Mouse (Mus musculus): ENCODE data around the gene B4galt1. TPM values are rescaled to one million over a fixed set of nuclear protein-coding genes. Genes with fewer than 3 reads are reported as not detected.
A peak's percentile ranks its signal among the peaks of the same experiment; 100 is the strongest.

B4galt1 gene
- polyA plus RNA-seq, 1 experiment = 40.7 TPM

GRCm38 (mm10) chr4:40885883-40886282 is 32.1 kb upstream of the B4galt1 start:
- Histone ChIP-seq H3K4me3 (ENCODE audit: low read depth, low read length) (no peak overlapping the region), H3K27me3 (ENCODE audit: control insufficient read depth, insufficient read depth, low read length, poor library complexity, severe bottlenecking) (no peaks in the 10 kb centered on the region), H3K9me3 (replicated peaks; ENCODE audit: control insufficient read depth, insufficient read depth, low read length, poor library complexity, severe bottlenecking) (no peaks in the 10 kb centered on the region), H3K36me3 (ENCODE audit: control insufficient read depth, insufficient read depth, low read length, poor library complexity, severe bottlenecking) (no peaks in the 10 kb centered on the region), H3K27ac (ENCODE audit: insufficient read depth, low read length) (no peak overlapping the region), H3K9ac (ENCODE audit: low read depth, poor library complexity, severe bottlenecking) (no peak overlapping the region), H3K4me1 (ENCODE audit: control insufficient read depth, insufficient read depth, low read length) (no peaks in the 10 kb centered on the region)
- TF ChIP-seq CTCF (IDR thresholded peaks at IDR 0.05; ENCODE audit: low read depth, low read length) = no peak
- no peak for TF ChIP-seq EP300 (IDR thresholded peaks at IDR 0.05; ENCODE audit: insufficient read depth, low read depth, low read length)
- no peak for TF ChIP-seq POLR2A (IDR thresholded peaks at IDR 0.05; ENCODE audit: insufficient read depth, low read length)

- no peak overlapping the region for H3K9ac ChIP-seq (ENCODE audit: low read depth, poor library complexity, severe bottlenecking)
- no peaks in the 10 kb centered on the region for H3K36me3 ChIP-seq (ENCODE audit: control insufficient read depth, insufficient read depth, low read length, poor library complexity, severe bottlenecking)
- H3K27me3 ChIP-seq (ENCODE audit: control insufficient read depth, insufficient read depth, low read length, poor library complexity, severe bottlenecking) = no peaks in the 10 kb centered on the region
- no peak overlapping the region for H3K27ac ChIP-seq (ENCODE audit: insufficient read depth, low read length)
- no peaks in the 10 kb centered on the region for H3K9me3 ChIP-seq (replicated peaks; ENCODE audit: control insufficient read depth, insufficient read depth, low read length, poor library complexity, severe bottlenecking)
- no peak overlapping the region for H3K4me3 ChIP-seq (ENCODE audit: low read depth, low read length)
- no peak for TF ChIP-seq EP300 (IDR thresholded peaks at IDR 0.05; ENCODE audit: insufficient read depth, low read depth, low read length)
- TF ChIP-seq CTCF (IDR thresholded peaks at IDR 0.05; ENCODE audit: low read depth, low read length) = no peak
- no peak for TF ChIP-seq POLR2A (IDR thresholded peaks at IDR 0.05; ENCODE audit: insufficient read depth, low read length)
- H3K4me1 ChIP-seq (ENCODE audit: control insufficient read depth, insufficient read depth, low read length) = no peaks in the 10 kb centered on the region
Observed at GRCm38 (mm10) chr4:40885166-40885525, 31.3 kb upstream of the B4galt1 start.

- Histone ChIP-seq H3K27ac (ENCODE audit: insufficient read depth, low read length) (no peak overlapping the region), H3K4me1 (ENCODE audit: control insufficient read depth, insufficient read depth, low read length) (no peaks in the 10 kb centered on the region), H3K9ac (ENCODE audit: low read depth, poor library complexity, severe bottlenecking) (no peak overlapping the region), H3K9me3 (replicated peaks; ENCODE audit: control insufficient read depth, insufficient read depth, low read length, poor library complexity, severe bottlenecking) (no peaks in the 10 kb centered on the region), H3K4me3 (ENCODE audit: low read depth, low read length) (no peak overlapping the region), H3K36me3 (ENCODE audit: control insufficient read depth, insufficient read depth, low read length, poor library complexity, severe bottlenecking) (no peaks in the 10 kb centered on the region), H3K27me3 (ENCODE audit: control insufficient read depth, insufficient read depth, low read length, poor library complexity, severe bottlenecking) (no peaks in the 10 kb centered on the region)
- no peak for TF ChIP-seq EP300 (IDR thresholded peaks at IDR 0.05; ENCODE audit: insufficient read depth, low read depth, low read length)
- no peak for TF ChIP-seq POLR2A (IDR thresholded peaks at IDR 0.05; ENCODE audit: insufficient read depth, low read length)
- no peak for TF ChIP-seq CTCF (IDR thresholded peaks at IDR 0.05; ENCODE audit: low read depth, low read length)
Observed at GRCm38 (mm10) chr4:40884282-40885165, 30.7 kb upstream of the B4galt1 start.

GRCm38 (mm10) chr4:40883200-40883599 is 29.4 kb upstream of the B4galt1 start:
- TF ChIP-seq POLR2A (IDR thresholded peaks at IDR 0.05; ENCODE audit: insufficient read depth, low read length) = no peak
- no peak for TF ChIP-seq CTCF (IDR thresholded peaks at IDR 0.05; ENCODE audit: low read depth, low read length)
- TF ChIP-seq EP300 (IDR thresholded peaks at IDR 0.05; ENCODE audit: insufficient read depth, low read depth, low read length) = no peak
- no peak overlapping the region for H3K27ac ChIP-seq (ENCODE audit: insufficient read depth, low read length)
- no peaks in the 10 kb centered on the region for H3K4me1 ChIP-seq (ENCODE audit: control insufficient read depth, insufficient read depth, low read length)
- no peaks in the 10 kb centered on the region for H3K36me3 ChIP-seq (ENCODE audit: control insufficient read depth, insufficient read depth, low read length, poor library complexity, severe bottlenecking)
- no peaks in the 10 kb centered on the region for H3K9me3 ChIP-seq (replicated peaks; ENCODE audit: control insufficient read depth, insufficient read depth, low read length, poor library complexity, severe bottlenecking)
- no peak overlapping the region for H3K9ac ChIP-seq (ENCODE audit: low read depth, poor library complexity, severe bottlenecking)
- H3K4me3 ChIP-seq (ENCODE audit: low read depth, low read length) = no peak overlapping the region
- no peaks in the 10 kb centered on the region for H3K27me3 ChIP-seq (ENCODE audit: control insufficient read depth, insufficient read depth, low read length, poor library complexity, severe bottlenecking)

- TF ChIP-seq POLR2A (IDR thresholded peaks at IDR 0.05; ENCODE audit: insufficient read depth, low read length) (no peak), EP300 (IDR thresholded peaks at IDR 0.05; ENCODE audit: insufficient read depth, low read depth, low read length) (no peak)
- Histone ChIP-seq H3K4me3 (ENCODE audit: low read depth, low read length) (peak overlapping the region; percentile 53; the same call in 1 of the 2 replicates), H3K36me3 (ENCODE audit: control insufficient read depth, insufficient read depth, low read length, poor library complexity, severe bottlenecking) (no peaks in the 10 kb centered on the region), H3K9ac (ENCODE audit: low read depth, poor library complexity, severe bottlenecking) (no peak overlapping the region), H3K9me3 (replicated peaks; ENCODE audit: control insufficient read depth, insufficient read depth, low read length, poor library complexity, severe bottlenecking) (no peaks in the 10 kb centered on the region), H3K4me1 (ENCODE audit: control insufficient read depth, insufficient read depth, low read length) (no peaks in the 10 kb centered on the region), H3K27me3 (ENCODE audit: control insufficient read depth, insufficient read depth, low read length, poor library complexity, severe bottlenecking) (no peaks in the 10 kb centered on the region), H3K27ac (ENCODE audit: insufficient read depth, low read length) (no peak overlapping the region)
Observed at GRCm38 (mm10) chr4:40877528-40877927, 23.7 kb upstream of the B4galt1 start.

GRCm38 (mm10) chr4:40876814-40877371 is 23.1 kb upstream of the B4galt1 start:
- no peaks in the 10 kb centered on the region for H3K27me3 ChIP-seq (ENCODE audit: control insufficient read depth, insufficient read depth, low read length, poor library complexity, severe bottlenecking)
- peak overlapping the region; percentile 53 for H3K4me3 ChIP-seq (ENCODE audit: low read depth, low read length)
- TF ChIP-seq CTCF (IDR thresholded peaks at IDR 0.05; ENCODE audit: low read depth, low read length) (no peak), POLR2A (IDR thresholded peaks at IDR 0.05; ENCODE audit: insufficient read depth, low read length) (peak; percentile 43)
- no peaks in the 10 kb centered on the region for H3K36me3 ChIP-seq (ENCODE audit: control insufficient read depth, insufficient read depth, low read length, poor library complexity, severe bottlenecking)
- H3K4me1 ChIP-seq (ENCODE audit: control insufficient read depth, insufficient read depth, low read length) = no peaks in the 10 kb centered on the region
- no peaks in the 10 kb centered on the region for H3K9me3 ChIP-seq (replicated peaks; ENCODE audit: control insufficient read depth, insufficient read depth, low read length, poor library complexity, severe bottlenecking)
- H3K9ac ChIP-seq (ENCODE audit: low read depth, poor library complexity, severe bottlenecking) = peak overlapping the region; percentile 14
- H3K27ac ChIP-seq (ENCODE audit: insufficient read depth, low read length) = peak overlapping the region; percentile 46; the same call in 1 of the 2 replicates

Measured in ES-Bruce4 (cell line).